Mouse (Mus musculus): ENCODE data around the gene Fcrlb.

- TF ChIP-seq POLR2A (IDR thresholded peaks at IDR 0.05; ENCODE audit: borderline replicate concordance, low read depth, low read length) = no peak
- TF ChIP-seq CTCF (IDR thresholded peaks at IDR 0.05; ENCODE audit: low read depth, low read length) = no peak
Measured at GRCm38 (mm10) chr1:170907111-170907455, 5.7 kb downstream of the Fcrlb start.
